Mouse (Mus musculus): ENCODE measurements at regions not wholly inside any gene's neighbourhood (a gene's known extent, or its start where the extent isn't known, plus 50 kb on each side); places are given as distances from the start of the nearest gene placed in this dataset.
"Not testable (repeated sequence)": the region's sequence is repeated elsewhere in the genome, so short reads cannot be mapped to it uniquely, and the experiment has no call there.

GRCm38 (mm10) chr1:177346540-177346939, 88.5 kb upstream of the Akt3 start:
- no peak for ATAC-seq
- WGBS, result 84% methylated on average over 6 of the region's 6 CpGs
- H3K4me3 ChIP-seq (replicated peaks), result no peak overlapping the region
- no peak overlapping the region for H3K4me2 ChIP-seq (replicated peaks)
- peaks cover 11% of the 10 kb centered on the region; the same call in 1 of the 2 replicates for H3K4me1 ChIP-seq (replicated peaks)
- no peaks in the 10 kb centered on the region for H3K36me3 ChIP-seq
- H3K9me3 ChIP-seq, result no peaks in the 10 kb centered on the region
- no peaks in the 10 kb centered on the region for H3K27me3 ChIP-seq
- H3K9ac ChIP-seq (replicated peaks), result no peak overlapping the region
- H3K27ac ChIP-seq, result no peak overlapping the region

GRCm38 (mm10) chr1:177345540-177345939, 87.5 kb upstream of the Akt3 start:
- no peak for ATAC-seq
- H3K4me3 ChIP-seq (replicated peaks), result no peak overlapping the region
- 96% methylated on average over 6 of the region's 6 CpGs for WGBS

GRCm38 (mm10) chr1:177343949-177344348, 85.9 kb upstream of the Akt3 start:
- Histone ChIP-seq H3K36me3 (no peaks in the 10 kb centered on the region), H3K27ac (no peak overlapping the region), H3K4me2 (replicated peaks) (no peak overlapping the region), H3K4me1 (replicated peaks) (peaks cover 10% of the 10 kb centered on the region), H3K9me3 (no peaks in the 10 kb centered on the region), H3K4me3 (replicated peaks) (no peak overlapping the region), H3K9ac (replicated peaks) (no peak overlapping the region), H3K27me3 (no peaks in the 10 kb centered on the region)
- WGBS, result 90% methylated on average over 4 of the region's 4 CpGs
- ATAC-seq, result no peak

More at GRCm38 (mm10) chr1:177345540-177345939, 87.5 kb upstream of the Akt3 start:
- H3K9me3 ChIP-seq, result no peaks in the 10 kb centered on the region
- H3K27ac ChIP-seq, result no peak overlapping the region
- H3K4me2 ChIP-seq (replicated peaks), result no peak overlapping the region
- H3K4me1 ChIP-seq (replicated peaks), result peaks cover 11% of the 10 kb centered on the region; the same call in 1 of the 2 replicates
- H3K27me3 ChIP-seq, result no peaks in the 10 kb centered on the region
- H3K9ac ChIP-seq (replicated peaks), result no peak overlapping the region
- H3K36me3 ChIP-seq, result no peaks in the 10 kb centered on the region

DNA sequence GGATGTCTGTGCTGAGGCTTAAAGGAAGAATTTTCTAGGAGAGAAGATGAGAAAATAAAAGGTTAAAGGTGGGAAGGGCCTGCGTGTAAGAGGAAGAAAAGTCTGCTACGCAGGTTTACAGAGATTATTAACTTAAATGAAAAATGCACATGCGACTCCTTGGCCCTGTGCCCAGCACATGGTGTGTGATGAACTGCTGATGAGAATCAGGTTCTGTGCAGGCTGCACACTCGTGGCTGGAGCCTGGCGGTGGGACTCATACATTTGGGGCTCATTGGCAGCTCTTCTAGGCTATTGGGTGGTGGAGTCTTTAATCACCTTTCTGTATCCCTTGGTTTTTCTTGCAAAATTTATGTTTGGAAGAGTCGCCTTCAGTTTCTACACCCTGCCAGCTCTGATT, 85.1 kb upstream of the Akt3 start:
- no peak overlapping the region for H3K9ac ChIP-seq (replicated peaks)
- H3K9me3 ChIP-seq, result no peaks in the 10 kb centered on the region
- WGBS, result 45% methylated on average over 6 of the region's 6 CpGs
- H3K36me3 ChIP-seq, result no peaks in the 10 kb centered on the region
- no peak overlapping the region for H3K4me3 ChIP-seq (replicated peaks)
- H3K4me2 ChIP-seq (replicated peaks), result no peak overlapping the region
- H3K4me1 ChIP-seq (replicated peaks), result peaks cover 18% of the 10 kb centered on the region
- H3K27ac ChIP-seq, result no peak overlapping the region
- no peaks in the 10 kb centered on the region for H3K27me3 ChIP-seq
- no peak for ATAC-seq

- Histone ChIP-seq H3K9me3 (no peaks in the 10 kb centered on the region), H3K27ac (no peak overlapping the region), H3K36me3 (no peaks in the 10 kb centered on the region), H3K4me3 (replicated peaks) (no peak overlapping the region), H3K4me2 (replicated peaks) (no peak overlapping the region), H3K9ac (replicated peaks) (no peak overlapping the region), H3K4me1 (replicated peaks) (peaks cover 24% of the 10 kb centered on the region), H3K27me3 (no peaks in the 10 kb centered on the region)
- no peak for ATAC-seq
- WGBS, result 81% methylated on average over 3 of the region's 3 CpGs
Measured at GRCm38 (mm10) chr1:177340232-177340631, 82.2 kb upstream of the Akt3 start.

DNA sequence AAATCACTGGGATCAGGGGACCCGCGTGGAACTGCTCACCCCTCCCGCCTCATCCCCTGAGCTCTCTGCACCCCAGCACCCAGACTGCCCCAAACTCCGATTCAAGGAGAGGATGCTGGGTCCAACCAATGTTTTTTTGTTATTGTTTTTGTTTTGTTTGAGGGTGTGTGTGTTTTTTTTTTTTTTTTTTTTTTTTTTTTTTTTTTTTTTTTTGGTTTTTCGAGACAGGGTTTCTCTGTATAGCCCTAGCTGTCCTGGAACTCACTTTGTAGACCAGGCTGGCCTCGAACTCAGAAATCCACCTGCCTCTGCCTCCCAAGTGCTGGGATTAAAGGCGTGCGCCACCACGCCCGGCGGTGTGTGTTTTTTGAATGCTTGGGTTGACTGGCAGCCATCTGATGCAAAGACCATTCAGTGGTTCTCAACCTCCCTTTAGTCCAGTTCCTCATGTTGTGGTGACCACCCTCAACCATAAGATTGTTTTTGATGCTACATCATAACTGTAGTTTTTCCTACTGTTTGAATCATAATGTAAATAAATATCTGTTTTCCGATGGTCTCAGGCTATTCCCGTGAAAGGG, 81.3 kb upstream of the Akt3 start:
- Histone ChIP-seq H3K4me3 (replicated peaks) (peak overlapping the region; percentile 36), H3K4me1 (replicated peaks) (peaks cover 24% of the 10 kb centered on the region), H3K4me2 (replicated peaks) (peak overlapping the region; percentile 58), H3K27ac (peak overlapping the region; percentile 79), H3K9ac (replicated peaks) (peak overlapping the region; percentile 59; the same call in 1 of the 2 replicates)
- H3K36me3 ChIP-seq, H3K9me3 ChIP-seq, H3K27me3 ChIP-seq, ATAC-seq: not testable (repeated sequence)
- 56% methylated on average over 11 of the region's 13 CpGs for WGBS

GRCm38 (mm10) chr1:177338466-177339206, 80.6 kb upstream of the Akt3 start:
- no peaks in the 10 kb centered on the region for H3K36me3 ChIP-seq
- no peaks in the 10 kb centered on the region for H3K27me3 ChIP-seq
- no peaks in the 10 kb centered on the region for H3K9me3 ChIP-seq
- WGBS, result 1% methylated on average over 32 of the region's 32 CpGs
- H3K4me3 ChIP-seq (replicated peaks), result peak overlapping the region; percentile 36
- ATAC-seq, result peak; percentile 98
- peak overlapping the region; percentile 58 for H3K4me2 ChIP-seq (replicated peaks)
- H3K9ac ChIP-seq (replicated peaks), result peak overlapping the region; percentile 59
- H3K4me1 ChIP-seq (replicated peaks), result peaks cover 24% of the 10 kb centered on the region
- peak overlapping the region; percentile 79 for H3K27ac ChIP-seq

- Histone ChIP-seq H3K4me2 (replicated peaks) (no peak overlapping the region), H3K36me3 (no peaks in the 10 kb centered on the region), H3K9me3 (no peaks in the 10 kb centered on the region), H3K27me3 (no peaks in the 10 kb centered on the region), H3K4me3 (replicated peaks) (no peak overlapping the region), H3K9ac (replicated peaks) (no peak overlapping the region), H3K4me1 (replicated peaks) (peaks cover 20% of the 10 kb centered on the region), H3K27ac (peak overlapping the region; percentile 79)
- no peak for ATAC-seq
Measured at GRCm38 (mm10) chr1:177337756-177338155, 79.8 kb upstream of the Akt3 start.

GRCm38 (mm10) chr1:177337141-177337540, 79.1 kb upstream of the Akt3 start:
- Histone ChIP-seq H3K36me3 (no peaks in the 10 kb centered on the region), H3K9ac (replicated peaks) (no peak overlapping the region), H3K27me3 (no peaks in the 10 kb centered on the region), H3K4me3 (replicated peaks) (no peak overlapping the region), H3K9me3 (no peaks in the 10 kb centered on the region), H3K27ac (no peak overlapping the region), H3K4me2 (replicated peaks) (no peak overlapping the region), H3K4me1 (replicated peaks) (peaks cover 20% of the 10 kb centered on the region)
- ATAC-seq, result no peak
- 88% methylated on average over 4 of the region's 4 CpGs for WGBS

GRCm38 (mm10) chr1:177336436-177336835, 78.4 kb upstream of the Akt3 start:
- ATAC-seq, result no peak
- H3K27ac ChIP-seq, result no peak overlapping the region
- H3K36me3 ChIP-seq, result no peaks in the 10 kb centered on the region
- WGBS, result 97% methylated on average over 2 of the region's 2 CpGs
- no peak overlapping the region for H3K9ac ChIP-seq (replicated peaks)
- no peak overlapping the region for H3K4me2 ChIP-seq (replicated peaks)
- H3K4me3 ChIP-seq (replicated peaks), result no peak overlapping the region
- no peaks in the 10 kb centered on the region for H3K27me3 ChIP-seq
- peaks cover 20% of the 10 kb centered on the region for H3K4me1 ChIP-seq (replicated peaks)
- no peaks in the 10 kb centered on the region for H3K9me3 ChIP-seq

GRCm38 (mm10) chr1:177335961-177336360, 78.0 kb upstream of the Akt3 start:
- Histone ChIP-seq H3K27ac (no peak overlapping the region), H3K27me3 (no peaks in the 10 kb centered on the region), H3K9ac (replicated peaks) (no peak overlapping the region), H3K9me3 (no peaks in the 10 kb centered on the region), H3K4me3 (replicated peaks) (no peak overlapping the region), H3K4me1 (replicated peaks) (peaks cover 20% of the 10 kb centered on the region), H3K36me3 (no peaks in the 10 kb centered on the region), H3K4me2 (replicated peaks) (no peak overlapping the region)
- WGBS, result 95% methylated on average over 6 of the region's 6 CpGs
- ATAC-seq, result no peak

- 24% methylated on average over 4 of the region's 4 CpGs for WGBS
- Histone ChIP-seq H3K36me3 (no peaks in the 10 kb centered on the region), H3K27ac (peak overlapping the region; percentile 61), H3K9me3 (no peaks in the 10 kb centered on the region), H3K27me3 (no peaks in the 10 kb centered on the region), H3K4me1 (replicated peaks) (peaks cover 16% of the 10 kb centered on the region), H3K4me2 (replicated peaks) (peak overlapping the region; percentile 76), H3K9ac (replicated peaks) (peak overlapping the region; percentile 67; the same call in 1 of the 2 replicates), H3K4me3 (replicated peaks) (peak overlapping the region; percentile 51)
- ATAC-seq, result no peak
Measured at GRCm38 (mm10) chr1:177323366-177323765, 65.4 kb upstream of the Akt3 start.

Measured in midbrain, embryonic 13.5 days (tissue).